Mouse (Mus musculus) MN1 (cell line): ENCODE measurements around the gene Notch2.

Experiments
- DNase-seq: peaks from one replicate; pipeline ENCODE4 v3.0.0-alpha.2; 2016; ENCODE audit warnings: low spot score

The Notch2 gene

DNA sequence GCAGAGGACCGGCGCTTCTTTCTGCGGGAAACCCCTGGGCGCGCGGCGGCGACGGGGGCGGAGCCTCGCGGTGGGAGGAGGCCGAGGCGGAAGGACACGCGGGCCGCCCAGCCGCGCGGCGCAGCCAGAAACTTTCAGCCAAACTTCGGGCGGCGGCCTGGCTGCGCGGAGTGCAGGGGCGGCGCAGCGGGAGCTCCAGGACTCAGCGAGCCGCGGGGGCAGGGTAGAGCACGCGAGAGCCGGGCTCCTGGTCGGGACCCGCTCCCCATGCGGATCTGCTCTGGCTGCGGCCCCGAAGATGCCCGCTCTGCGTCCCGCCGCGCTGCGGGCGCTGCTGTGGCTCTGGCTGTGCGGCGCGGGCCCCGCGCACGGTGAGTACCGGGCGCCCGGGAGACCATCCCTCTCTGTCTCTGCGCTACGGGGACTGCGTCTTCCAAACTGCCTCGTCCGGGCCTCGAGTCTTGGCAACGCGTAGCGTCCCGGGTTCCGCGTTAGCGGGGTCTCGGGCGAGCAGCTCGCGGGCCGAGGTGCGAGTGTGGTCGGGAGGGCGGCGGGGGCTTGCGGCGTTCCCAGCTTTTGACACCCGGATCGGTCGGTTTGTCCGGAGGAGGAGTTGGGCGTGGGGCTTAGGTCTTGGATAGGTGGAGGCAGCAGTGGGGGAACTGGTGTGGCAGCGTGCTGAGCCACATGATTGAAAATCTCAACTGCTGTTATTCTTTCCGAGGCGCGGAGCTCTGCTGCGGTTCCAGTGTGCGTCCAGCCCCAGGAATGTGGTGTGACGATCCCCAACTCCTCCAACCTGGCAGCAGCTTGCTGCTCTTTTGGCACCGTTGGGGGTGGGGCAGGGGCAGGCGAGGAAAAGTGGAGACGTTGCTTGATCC lies at the start of gene Notch2:
TSS of gene Notch2 (plus strand) at position 127 of the 881 bp plus-strand sequence.
- DNase-seq: peak; percentile 96

- DNase-seq: no peak
These were observed 48.4 kb upstream of the Notch2 start for GRCm38 (mm10) chr3:97964878-97965353.

DNA sequence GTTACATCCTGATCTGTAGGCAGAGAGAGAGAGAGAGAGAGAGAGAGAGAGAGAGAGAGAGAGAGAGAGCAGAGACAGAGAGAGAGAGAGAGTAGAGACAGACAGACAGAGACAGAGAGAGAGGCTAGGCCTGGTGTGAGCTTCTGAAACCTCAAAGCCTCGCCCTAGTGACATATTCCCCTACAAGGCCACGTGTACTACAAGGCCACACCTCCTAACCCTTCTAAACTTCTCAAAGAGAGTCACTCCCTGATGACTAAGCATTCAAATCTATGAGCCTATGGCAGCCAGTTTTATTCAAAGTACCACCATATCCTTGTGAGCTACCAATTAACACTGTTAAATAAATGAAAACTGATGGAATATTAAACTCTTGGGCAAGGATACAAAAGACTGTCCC lies 45.7 kb upstream of the Notch2 start:
- no peak for DNase-seq

GRCm38 (mm10) chr3:97968191-97968590 lies 45.1 kb upstream of the Notch2 start:
- DNase-seq: no peak

- no peak for DNase-seq
These were observed 44.3 kb upstream of the Notch2 start for GRCm38 (mm10) chr3:97969019-97969418.

GRCm38 (mm10) chr3:97971117-97971516 lies 42.2 kb upstream of the Notch2 start:
- DNase-seq: no peak

GRCm38 (mm10) chr3:97972200-97972599 lies 41.1 kb upstream of the Notch2 start:
- DNase-seq: no peak

- DNase-seq: no peak
These were observed 40.6 kb upstream of the Notch2 start for GRCm38 (mm10) chr3:97972707-97973106.

GRCm38 (mm10) chr3:97973306-97973705 lies 40.0 kb upstream of the Notch2 start:
- DNase-seq: no peak

GRCm38 (mm10) chr3:97974197-97974770 lies 39.0 kb upstream of the Notch2 start:
- DNase-seq: no peak

GRCm38 (mm10) chr3:97976706-97977105 lies 36.6 kb upstream of the Notch2 start:
- DNase-seq: no peak

DNA sequence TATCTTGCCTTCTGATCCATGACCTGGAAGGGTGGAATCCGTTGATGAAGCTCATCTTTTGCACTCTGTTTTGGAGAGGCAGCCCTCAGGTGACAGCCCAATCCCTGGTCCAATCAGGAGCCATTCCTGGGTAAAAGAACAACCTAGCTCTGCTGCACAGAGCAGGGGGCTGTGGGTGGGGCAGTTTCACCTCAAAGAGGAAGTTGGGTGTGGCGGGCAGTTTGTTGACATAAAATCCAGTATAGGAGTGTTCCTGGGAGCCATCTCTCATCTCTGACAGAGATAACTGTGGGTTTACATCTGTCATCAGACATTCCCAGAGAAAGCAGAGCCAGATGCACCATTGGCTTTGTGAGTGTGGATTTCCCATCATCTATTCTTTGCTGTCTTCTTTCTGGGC lies 34.6 kb upstream of the Notch2 start:
- DNase-seq: no peak

DNA sequence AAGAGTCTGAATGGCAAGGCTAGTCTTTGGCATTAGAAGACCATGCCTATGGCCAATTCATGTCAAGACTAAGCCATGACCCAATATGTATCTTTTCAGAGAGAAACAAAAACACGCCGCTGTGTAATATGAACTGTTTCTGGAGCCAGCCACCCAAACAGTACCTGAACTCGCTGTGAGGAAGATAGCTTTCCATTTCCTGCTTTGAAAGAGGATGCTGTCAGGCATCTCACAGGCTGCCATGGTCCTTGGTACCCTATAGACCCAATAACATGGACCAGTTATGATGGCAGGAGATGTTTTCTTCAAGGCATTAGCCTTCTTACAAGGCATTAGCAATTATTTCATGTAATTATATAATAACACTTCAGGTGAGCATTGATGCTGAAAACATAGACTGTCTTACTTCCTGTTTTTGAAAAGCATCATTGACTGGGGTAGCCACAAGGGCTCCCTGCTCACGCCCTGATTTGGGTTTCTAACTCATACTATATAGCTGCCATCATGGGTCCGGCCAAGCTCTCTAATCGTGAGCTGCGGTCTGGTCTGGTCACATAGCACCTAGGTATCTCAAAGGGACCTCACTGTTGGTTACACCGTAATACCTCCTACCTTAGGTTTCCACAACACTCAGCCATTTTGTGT lies 32.5 kb upstream of the Notch2 start:
- DNase-seq: no peak

- no peak for DNase-seq
These were observed 31.9 kb upstream of the Notch2 start for GRCm38 (mm10) chr3:97981376-97981906.

DNA sequence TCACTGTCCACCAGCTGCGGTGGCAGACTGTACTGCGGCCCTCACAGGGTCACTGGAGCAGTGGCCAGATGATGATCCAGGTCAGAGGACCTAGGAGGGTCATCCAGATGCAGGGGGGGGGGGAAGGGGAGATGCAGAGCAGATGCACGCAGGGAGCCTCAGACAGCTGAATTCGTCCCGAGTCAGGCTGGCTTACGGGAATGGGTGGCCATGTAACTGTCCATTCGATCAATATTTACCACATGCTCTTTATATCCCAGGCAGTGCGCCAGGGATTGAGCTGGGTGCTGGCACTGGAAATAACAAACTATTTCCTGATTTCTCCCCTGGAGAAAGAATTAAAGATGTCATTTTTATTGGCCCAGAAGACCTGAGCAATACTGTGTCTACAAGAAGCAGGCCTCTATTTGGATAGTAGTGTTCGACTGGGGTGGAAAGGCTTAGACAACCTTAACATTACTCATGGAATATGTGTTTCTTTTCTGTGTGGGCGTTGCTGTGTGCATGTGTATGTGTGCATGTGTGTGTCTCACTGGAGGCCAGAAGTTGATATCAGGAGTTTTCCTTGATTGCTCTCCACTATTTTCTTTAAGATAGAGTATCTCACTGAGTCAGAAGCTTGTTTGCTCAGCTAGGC lies 28.3 kb upstream of the Notch2 start:
- DNase-seq: peak; percentile 36

GRCm38 (mm10) chr3:97985691-97986090 lies 27.6 kb upstream of the Notch2 start:
- no peak for DNase-seq

- no peak for DNase-seq
These were observed 26.2 kb upstream of the Notch2 start for GRCm38 (mm10) chr3:97987153-97987552.

DNA sequence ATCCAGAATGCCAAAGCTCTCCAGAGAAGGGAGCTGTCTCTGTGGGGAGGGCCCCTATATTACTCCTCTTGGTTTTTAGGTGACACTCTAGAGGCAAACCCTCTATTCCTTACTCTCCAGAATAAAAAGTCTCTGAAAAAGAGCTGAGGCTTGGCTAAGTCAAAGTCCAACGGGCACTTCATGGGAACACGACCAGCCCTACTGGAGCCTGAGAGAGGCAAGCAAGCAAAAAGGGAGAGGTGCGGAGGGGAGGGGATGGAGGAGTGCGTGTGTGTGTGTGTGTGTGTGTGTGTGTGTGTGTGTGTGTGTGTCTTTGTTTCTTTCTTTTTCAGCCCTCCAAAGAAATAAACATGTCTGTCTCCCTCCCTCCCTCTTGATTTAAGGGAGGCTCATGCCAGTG lies 24.6 kb upstream of the Notch2 start:
- DNase-seq: no peak

DNA sequence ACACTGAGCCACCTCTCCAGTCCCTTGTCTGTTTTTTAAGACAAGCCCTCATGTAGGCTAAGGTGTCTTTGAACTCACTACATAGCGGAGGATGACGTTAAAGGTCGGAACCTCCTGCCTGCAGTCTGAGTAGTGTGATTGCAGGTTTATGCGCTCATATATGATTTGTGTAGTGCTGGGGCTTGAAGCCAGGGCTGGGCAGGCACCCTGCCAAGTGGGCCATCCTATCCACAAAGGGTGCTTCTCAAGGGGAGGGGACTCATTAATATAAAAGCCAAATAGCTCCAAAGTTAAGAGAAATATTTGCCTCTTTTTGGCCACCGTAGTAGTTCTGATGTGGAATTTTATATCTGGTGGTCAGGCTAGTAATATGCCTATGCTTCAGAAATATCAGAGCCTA lies 22.8 kb upstream of the Notch2 start:
- DNase-seq: no peak

- peak; percentile 51 for DNase-seq
These were observed 21.0 kb upstream of the Notch2 start for GRCm38 (mm10) chr3:97992289-97992688.

DNA sequence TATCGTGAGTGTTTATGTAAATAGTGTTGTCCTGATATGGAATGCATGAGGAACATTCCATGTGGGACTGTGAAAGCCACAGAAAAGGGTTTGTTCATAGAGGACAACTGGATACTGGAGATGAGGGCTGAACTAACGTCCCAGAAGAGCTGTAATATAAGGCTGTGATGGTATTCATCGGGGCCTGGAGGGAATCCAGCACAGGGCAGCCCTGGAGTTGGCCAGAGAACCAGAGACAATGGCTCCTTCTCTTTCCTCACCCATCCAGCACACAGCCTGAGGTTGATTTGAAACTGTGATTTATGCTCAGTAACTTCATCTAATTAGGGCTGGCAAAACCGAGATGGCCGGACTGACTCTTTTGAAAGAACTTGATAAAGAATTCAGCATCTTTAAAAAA lies 20.1 kb upstream of the Notch2 start:
- DNase-seq: no peak

DNA sequence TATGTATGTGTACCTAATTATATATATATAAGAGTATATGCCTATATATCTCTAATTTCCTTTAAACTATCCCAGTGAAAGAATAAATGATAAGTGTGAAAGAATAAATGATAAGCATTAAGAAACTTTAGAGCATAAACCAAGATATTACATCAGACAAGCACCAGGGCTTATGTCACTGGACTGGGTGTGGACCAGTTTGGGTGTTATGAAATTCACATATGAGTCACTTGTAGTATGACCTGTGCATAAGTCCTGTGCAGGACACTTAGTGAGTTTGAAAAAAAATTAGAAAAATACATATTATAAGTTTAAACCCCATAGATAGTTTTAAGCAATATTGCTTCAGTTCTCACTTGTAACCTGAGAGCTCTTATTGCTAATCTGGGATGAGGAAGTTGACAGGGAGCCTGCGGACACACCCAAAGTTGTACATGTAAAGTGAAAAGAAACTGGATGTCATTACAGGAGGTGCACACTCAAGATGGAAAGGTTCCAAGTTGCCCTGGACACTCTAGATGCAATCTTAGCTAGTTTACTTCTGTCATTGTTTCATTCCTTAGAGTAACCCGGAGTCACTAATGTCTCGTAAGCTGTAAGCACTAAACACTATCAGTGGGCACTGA lies 19.3 kb upstream of the Notch2 start:
- DNase-seq: no peak
